Mouse (Mus musculus): ENCODE results near the gene Ercc2. TPM values are rescaled to one million over a fixed set of nuclear protein-coding genes. Genes with fewer than 3 reads are reported as not detected.

Gene Ercc2
- polyA plus RNA-seq (2015; fragmentation: Nextera tagmentation; extraction: Ambion mirVana): 18.6 and 20.5 TPM in 2 replicates

GRCm38 (mm10) chr7:19381377-19382165 is at the start of gene Ercc2:
Ercc2 (plus strand) TSS chr7:19382010.
- H3K4me1 ChIP-seq (replicated peaks): peaks cover 21% of the 10 kb centered on the region
- peak within 1 kb of the TSS; percentile 59 for H3K27ac ChIP-seq (replicated peaks)
- H3K4me2 ChIP-seq: peak within 1 kb of the TSS; percentile 91
- WGBS: 7% methylated on average over 43 of the region's 48 CpGs
- H3K9ac ChIP-seq: peak within 1 kb of the TSS; percentile 87
- peak within 1 kb of the TSS; percentile 86 for H3K4me3 ChIP-seq
- H3K9me3 ChIP-seq: no peaks in the 10 kb centered on the region
- no peaks in the 10 kb centered on the region for H3K27me3 ChIP-seq
- peaks cover 28% of the 10 kb centered on the region for H3K36me3 ChIP-seq
- ATAC-seq (ENCODE audit: low read depth): peak; percentile 94

- ATAC-seq (ENCODE audit: low read depth): peak; percentile 45
- Histone ChIP-seq H3K27me3 (no peaks in the 10 kb centered on the region), H3K4me3 (peak overlapping the region; percentile 51), H3K4me1 (replicated peaks) (peaks cover 11% of the 10 kb centered on the region), H3K4me2 (peak overlapping the region; percentile 75), H3K27ac (replicated peaks) (peak overlapping the region; percentile 75), H3K9ac (peak overlapping the region; percentile 82), H3K9me3 (no peaks in the 10 kb centered on the region), H3K36me3 (no peaks in the 10 kb centered on the region)
- WGBS: under 1% methylated on average over 50 of the region's 52 CpGs
These were observed 49.0 kb upstream of the Ercc2 start for GRCm38 (mm10) chr7:19332709-19333352.

GRCm38 (mm10) chr7:19335583-19335982 is 46.2 kb upstream of the Ercc2 start:
- no peak for ATAC-seq (ENCODE audit: low read depth)
- no peaks in the 10 kb centered on the region for H3K9me3 ChIP-seq
- H3K27ac ChIP-seq (replicated peaks): no peak overlapping the region
- no peaks in the 10 kb centered on the region for H3K36me3 ChIP-seq
- H3K4me2 ChIP-seq: no peak overlapping the region
- H3K27me3 ChIP-seq: peaks cover 4% of the 10 kb centered on the region; the same call in 1 of the 2 replicates
- peaks cover 9% of the 10 kb centered on the region for H3K4me1 ChIP-seq (replicated peaks)
- 39% methylated on average over 3 of the region's 3 CpGs for WGBS
- no peak overlapping the region for H3K4me3 ChIP-seq
- H3K9ac ChIP-seq: no peak overlapping the region

GRCm38 (mm10) chr7:19337122-19337521 is 44.7 kb upstream of the Ercc2 start:
- Histone ChIP-seq H3K9me3 (no peaks in the 10 kb centered on the region), H3K9ac (no peak overlapping the region), H3K27me3 (peaks cover 19% of the 10 kb centered on the region), H3K36me3 (no peaks in the 10 kb centered on the region), H3K4me2 (no peak overlapping the region), H3K27ac (replicated peaks) (no peak overlapping the region), H3K4me3 (no peak overlapping the region), H3K4me1 (replicated peaks) (peaks cover 20% of the 10 kb centered on the region)
- ATAC-seq (ENCODE audit: low read depth): no peak
- WGBS: 64% methylated on average over 10 of the region's 10 CpGs

- no peaks in the 10 kb centered on the region for H3K9me3 ChIP-seq
- no peak overlapping the region for H3K4me2 ChIP-seq
- no peak overlapping the region for H3K9ac ChIP-seq
- 52% methylated on average over 2 of the region's 2 CpGs for WGBS
- H3K36me3 ChIP-seq: no peaks in the 10 kb centered on the region
- H3K4me1 ChIP-seq (replicated peaks): peaks cover 28% of the 10 kb centered on the region
- peaks cover 22% of the 10 kb centered on the region for H3K27me3 ChIP-seq
- ATAC-seq (ENCODE audit: low read depth): no peak
- H3K27ac ChIP-seq (replicated peaks): no peak overlapping the region
- no peak overlapping the region for H3K4me3 ChIP-seq
These were observed 43.8 kb upstream of the Ercc2 start for GRCm38 (mm10) chr7:19338060-19338459.

- 73% methylated on average over 7 of the region's 7 CpGs for WGBS
- Histone ChIP-seq H3K36me3 (no peaks in the 10 kb centered on the region), H3K27ac (replicated peaks) (no peak overlapping the region), H3K4me2 (no peak overlapping the region), H3K27me3 (peaks cover 22% of the 10 kb centered on the region), H3K4me3 (no peak overlapping the region), H3K9ac (0 out of 2 replicates have a peak overlapping the region, but pooled peaks have one; percentile 12), H3K4me1 (replicated peaks) (peaks cover 24% of the 10 kb centered on the region), H3K9me3 (no peaks in the 10 kb centered on the region)
- ATAC-seq (ENCODE audit: low read depth): no peak
These were observed 43.2 kb upstream of the Ercc2 start for GRCm38 (mm10) chr7:19338596-19338995.

GRCm38 (mm10) chr7:19341250-19341649 is 40.6 kb upstream of the Ercc2 start:
- Histone ChIP-seq H3K9me3 (no peaks in the 10 kb centered on the region), H3K4me1 (replicated peaks) (peaks cover 35% of the 10 kb centered on the region), H3K4me3 (peak overlapping the region; percentile 45; the same call in 1 of the 2 replicates), H3K27ac (replicated peaks) (no peak overlapping the region), H3K4me2 (peak overlapping the region; percentile 85), H3K36me3 (no peaks in the 10 kb centered on the region), H3K9ac (no peak overlapping the region), H3K27me3 (peaks cover 22% of the 10 kb centered on the region)
- WGBS: 17% methylated on average over 10 of the region's 10 CpGs
- ATAC-seq (ENCODE audit: low read depth): no peak

- 1% methylated on average over 41 of the region's 41 CpGs for WGBS
These were observed 39.9 kb upstream of the Ercc2 start for GRCm38 (mm10) chr7:19341761-19342409.

GRCm38 (mm10) chr7:19342481-19343027 is 39.3 kb upstream of the Ercc2 start:
- peaks cover 22% of the 10 kb centered on the region for H3K27me3 ChIP-seq
- peak overlapping the region; percentile 85 for H3K4me2 ChIP-seq
- H3K36me3 ChIP-seq: no peaks in the 10 kb centered on the region
- under 1% methylated on average over 27 of the region's 27 CpGs for WGBS
- peak; percentile 11; the same call in 1 of the 2 replicates for ATAC-seq (ENCODE audit: low read depth)
- H3K9ac ChIP-seq: peak overlapping the region; percentile 66
- peak overlapping the region; percentile 45 for H3K4me3 ChIP-seq
- H3K27ac ChIP-seq (replicated peaks): no peak overlapping the region
- no peaks in the 10 kb centered on the region for H3K9me3 ChIP-seq
- H3K4me1 ChIP-seq (replicated peaks): peaks cover 37% of the 10 kb centered on the region

More at GRCm38 (mm10) chr7:19341761-19342409, 39.9 kb upstream of the Ercc2 start:
- Histone ChIP-seq H3K9me3 (no peaks in the 10 kb centered on the region), H3K9ac (peak overlapping the region; percentile 66), H3K36me3 (no peaks in the 10 kb centered on the region), H3K27ac (replicated peaks) (no peak overlapping the region), H3K4me1 (replicated peaks) (peaks cover 37% of the 10 kb centered on the region), H3K27me3 (peaks cover 22% of the 10 kb centered on the region), H3K4me2 (peak overlapping the region; percentile 85), H3K4me3 (peak overlapping the region; percentile 45)
- no peak for ATAC-seq (ENCODE audit: low read depth)

- Histone ChIP-seq H3K4me2 (peak overlapping the region; percentile 1; the same call in 1 of the 2 replicates), H3K9me3 (no peaks in the 10 kb centered on the region), H3K9ac (no peak overlapping the region), H3K4me3 (no peak overlapping the region), H3K4me1 (replicated peaks) (peaks cover 37% of the 10 kb centered on the region), H3K36me3 (peaks cover 4% of the 10 kb centered on the region), H3K27me3 (peaks cover 22% of the 10 kb centered on the region), H3K27ac (replicated peaks) (no peak overlapping the region)
- no peak for ATAC-seq (ENCODE audit: low read depth)
- 2% methylated on average over 11 of the region's 11 CpGs for WGBS
These were observed 38.5 kb upstream of the Ercc2 start for GRCm38 (mm10) chr7:19343210-19343808.

- H3K9me3 ChIP-seq: no peaks in the 10 kb centered on the region
- peaks cover 14% of the 10 kb centered on the region for H3K36me3 ChIP-seq
- H3K4me2 ChIP-seq: peak within 1 kb of the TSS; percentile 88
- WGBS: 24% methylated on average over 12 of the region's 12 CpGs
- peak within 1 kb of the TSS; percentile 57 for H3K4me3 ChIP-seq
- H3K4me1 ChIP-seq (replicated peaks): peaks cover 37% of the 10 kb centered on the region
- peak within 1 kb of the TSS; percentile 86 for H3K27ac ChIP-seq (replicated peaks)
- ATAC-seq (ENCODE audit: low read depth): peak; percentile 30
- peaks cover 22% of the 10 kb centered on the region for H3K27me3 ChIP-seq
- H3K9ac ChIP-seq: peak within 1 kb of the TSS; percentile 76
These were observed 37.5 kb upstream of the Ercc2 start, which contains the start of gene Ercc1 for GRCm38 (mm10) chr7:19344237-19344847. Ercc1 (plus strand) TSS chr7:19344778.

Data from neural tube, embryonic 13.5 days (tissue).